Mouse (Mus musculus): Measurements from ENCODE around the gene Arl6ip1.

The Arl6ip1 gene

DNA sequence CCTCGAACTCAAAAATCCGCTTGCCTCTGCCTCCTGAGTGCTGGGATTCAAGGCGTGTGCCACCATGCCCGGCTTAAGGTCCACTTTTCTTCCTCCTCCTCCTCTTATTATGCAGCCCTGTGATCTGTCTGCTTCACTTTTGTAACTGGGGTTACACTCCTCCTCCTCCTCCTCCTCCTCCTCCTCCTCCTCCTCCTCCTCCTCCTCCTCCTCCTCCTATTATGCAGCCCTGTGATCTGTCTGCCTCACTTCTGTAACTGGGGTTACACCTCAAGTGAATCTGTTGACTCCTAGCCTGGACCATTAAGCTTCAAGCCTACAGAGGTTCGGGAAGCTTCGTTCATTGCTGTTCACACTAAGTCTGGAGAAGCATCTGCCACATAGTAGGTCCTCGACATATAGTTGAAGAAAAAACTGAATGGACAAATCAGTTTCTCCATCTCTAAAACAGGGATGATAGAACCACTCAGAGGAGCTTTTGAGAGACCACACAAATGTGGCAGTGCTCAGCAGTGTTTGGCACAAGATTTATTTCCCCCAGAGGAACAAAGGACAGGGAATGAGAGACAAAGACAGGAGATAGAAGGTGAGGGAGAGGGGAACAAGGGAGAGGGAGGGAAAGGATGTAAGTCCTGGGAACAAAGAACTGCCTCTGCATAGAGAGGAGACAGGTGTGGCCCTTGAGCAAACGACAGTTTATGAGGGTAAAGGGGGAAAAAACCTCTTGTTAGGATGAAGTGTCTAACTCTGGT, 12.5 kb downstream of the Arl6ip1 start:
- DNase-seq (ENCODE audit: low read depth, low spot score), result no peak

DNA sequence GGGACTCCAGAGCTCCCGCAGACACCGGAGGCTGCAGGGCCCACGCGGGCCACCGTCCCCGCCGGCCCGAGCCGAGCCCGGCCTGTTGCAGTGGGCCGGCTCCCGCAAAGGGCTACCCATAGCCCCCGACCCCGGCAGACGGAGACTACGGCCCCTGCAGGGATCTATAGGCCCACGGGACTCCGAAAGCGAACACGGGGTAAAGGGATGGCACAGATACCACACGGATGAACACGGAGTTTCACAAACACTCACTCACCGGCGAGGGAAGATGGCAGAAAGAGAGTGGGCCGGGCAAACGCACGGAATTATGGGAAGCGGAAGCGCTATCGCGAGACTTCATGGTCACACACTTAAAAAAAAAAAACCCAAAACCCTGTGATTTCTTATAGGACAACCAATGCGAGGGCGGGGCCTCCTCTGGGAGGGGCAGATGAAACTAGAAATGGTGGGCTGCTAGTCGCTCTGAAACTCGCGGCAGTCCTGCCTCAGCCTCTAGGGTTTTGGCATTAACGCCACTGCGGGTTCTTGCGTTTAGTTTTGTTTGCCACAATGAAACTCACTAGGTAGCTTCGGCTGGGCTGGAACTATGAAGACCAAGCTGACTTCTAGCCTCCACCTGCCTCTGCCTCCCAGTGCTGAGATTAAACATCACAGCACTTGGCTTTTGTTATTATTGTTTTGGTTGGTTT, 13.4 kb downstream of the Arl6ip1 start, which contains the start of gene Rps15a:
TSS of gene Rps15a (minus strand) at position 312 of the 692 bp plus-strand sequence.
- DNase-seq (ENCODE audit: low read depth, low spot score), result peak; percentile 92

DNA sequence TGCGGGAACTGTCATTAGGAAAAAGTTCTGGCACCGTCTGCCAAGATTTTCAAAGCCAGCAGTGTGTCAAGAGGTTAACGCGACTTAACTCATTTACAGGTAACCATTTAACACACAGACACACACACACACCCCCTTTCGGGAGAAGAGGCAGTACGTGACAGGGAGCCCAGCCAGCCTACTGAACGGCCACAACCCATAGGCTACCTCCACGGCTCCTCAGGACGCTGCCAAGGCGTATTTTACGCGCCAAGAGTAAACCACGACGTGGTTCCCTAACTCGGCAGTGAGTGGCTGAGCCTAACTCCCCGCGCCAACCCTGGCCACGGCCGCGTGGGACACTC, 14.0 kb downstream of the Arl6ip1 start:
- no peak for DNase-seq (ENCODE audit: low read depth, low spot score)

DNA sequence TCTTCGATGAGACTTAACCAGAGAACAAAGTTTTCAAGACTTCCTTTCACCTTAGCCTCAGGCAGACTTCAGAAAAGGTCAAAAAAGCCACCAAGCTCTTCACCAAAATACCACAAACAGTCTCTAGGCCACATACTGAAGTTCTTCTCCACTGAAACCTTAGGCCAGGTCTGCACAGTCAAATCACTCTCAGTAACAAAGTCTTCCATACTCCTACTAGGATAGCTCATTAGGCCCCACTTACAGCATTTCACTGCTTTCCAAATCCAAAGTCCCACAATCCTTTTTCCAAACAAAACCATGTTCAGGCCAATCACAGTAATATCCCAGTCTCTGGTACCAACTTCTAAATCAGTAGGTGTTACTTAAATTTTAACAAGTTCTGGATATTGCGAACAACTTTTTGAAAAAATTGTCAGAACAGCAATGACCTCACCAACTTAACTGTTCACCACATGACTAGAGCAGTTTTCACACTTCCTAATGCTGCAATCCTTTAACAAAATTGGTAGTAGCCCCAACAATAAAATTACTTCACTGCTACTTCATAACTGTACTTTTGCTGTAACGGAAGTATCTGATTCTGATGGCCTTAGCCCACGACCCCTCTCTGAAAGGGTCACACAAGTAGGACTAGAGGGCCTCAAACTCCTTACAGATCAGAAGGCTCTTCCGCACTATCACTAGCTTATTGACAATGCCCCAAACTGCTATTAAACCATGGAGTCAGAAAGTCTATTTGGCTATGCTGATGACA, 15.7 kb downstream of the Arl6ip1 start:
- no peak for DNase-seq (ENCODE audit: low read depth, low spot score)

DNA sequence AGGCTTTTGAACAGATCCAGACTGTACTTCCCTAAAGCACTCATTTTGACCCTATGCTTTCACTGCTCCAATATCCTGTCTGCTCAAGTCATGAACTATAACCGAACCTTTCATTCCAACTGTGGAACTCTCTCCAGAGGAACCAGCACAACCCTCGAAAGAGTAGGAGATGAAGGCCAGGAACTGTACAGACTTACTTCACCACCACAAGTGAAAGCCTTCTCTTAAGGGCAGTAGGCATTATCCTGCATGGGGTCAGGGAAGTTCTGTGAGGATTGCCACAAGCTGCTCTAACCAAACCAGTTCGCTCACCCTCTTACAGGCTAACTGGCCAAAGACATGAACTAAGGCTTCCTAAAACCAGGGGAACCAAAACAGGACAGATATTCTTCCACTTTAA, 18.3 kb downstream of the Arl6ip1 start:
- DNase-seq (ENCODE audit: low read depth, low spot score), result no peak

DNA sequence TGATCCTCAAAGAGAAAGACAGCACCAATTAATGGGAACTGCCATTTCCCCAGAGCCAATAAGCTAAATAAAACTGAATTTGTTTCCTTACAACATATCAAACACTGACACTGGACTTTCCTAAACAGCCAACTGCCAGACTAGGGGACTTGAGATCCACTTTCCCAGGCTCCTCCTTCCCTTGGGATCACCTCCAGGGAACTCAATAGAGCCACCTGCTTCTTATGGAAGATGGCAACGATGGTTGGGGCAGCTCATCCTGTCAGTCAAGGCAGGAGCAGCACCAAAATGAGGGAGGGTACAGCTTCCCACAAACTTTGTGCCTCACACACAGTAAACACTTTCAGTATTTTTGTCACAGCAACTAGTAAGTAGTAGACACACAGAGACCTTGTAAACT, 21.8 kb downstream of the Arl6ip1 start:
- no peak for DNase-seq (ENCODE audit: low read depth, low spot score)

DNA sequence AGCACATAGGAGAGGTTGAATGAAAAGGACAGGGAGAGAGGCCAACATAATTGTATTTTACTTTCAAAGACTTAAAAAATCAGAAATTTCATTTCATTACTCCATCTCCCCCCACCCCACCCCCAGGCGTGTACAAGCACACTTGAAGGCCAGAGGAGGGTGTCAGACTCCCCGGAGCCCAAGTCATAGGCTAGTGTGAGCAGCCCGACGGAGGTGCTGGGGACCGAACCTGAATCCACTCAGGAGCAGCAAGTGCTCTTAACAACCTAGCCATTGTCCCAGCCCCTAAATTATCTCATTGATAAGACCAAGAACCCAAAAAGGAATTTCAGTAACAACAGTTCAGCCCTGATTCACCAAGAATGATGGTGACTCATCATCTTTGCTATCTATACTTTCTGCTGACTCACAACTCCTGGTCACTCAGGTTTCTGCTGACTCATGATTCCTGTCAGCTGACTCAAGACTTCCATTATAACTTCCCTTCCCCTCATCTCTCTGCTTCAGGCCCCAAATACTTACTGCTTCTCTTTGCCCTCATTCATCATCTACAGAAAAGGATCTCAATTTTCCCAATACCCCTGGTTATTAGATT, 24.9 kb downstream of the Arl6ip1 start:
- no peak for DNase-seq (ENCODE audit: low read depth, low spot score)

DNA sequence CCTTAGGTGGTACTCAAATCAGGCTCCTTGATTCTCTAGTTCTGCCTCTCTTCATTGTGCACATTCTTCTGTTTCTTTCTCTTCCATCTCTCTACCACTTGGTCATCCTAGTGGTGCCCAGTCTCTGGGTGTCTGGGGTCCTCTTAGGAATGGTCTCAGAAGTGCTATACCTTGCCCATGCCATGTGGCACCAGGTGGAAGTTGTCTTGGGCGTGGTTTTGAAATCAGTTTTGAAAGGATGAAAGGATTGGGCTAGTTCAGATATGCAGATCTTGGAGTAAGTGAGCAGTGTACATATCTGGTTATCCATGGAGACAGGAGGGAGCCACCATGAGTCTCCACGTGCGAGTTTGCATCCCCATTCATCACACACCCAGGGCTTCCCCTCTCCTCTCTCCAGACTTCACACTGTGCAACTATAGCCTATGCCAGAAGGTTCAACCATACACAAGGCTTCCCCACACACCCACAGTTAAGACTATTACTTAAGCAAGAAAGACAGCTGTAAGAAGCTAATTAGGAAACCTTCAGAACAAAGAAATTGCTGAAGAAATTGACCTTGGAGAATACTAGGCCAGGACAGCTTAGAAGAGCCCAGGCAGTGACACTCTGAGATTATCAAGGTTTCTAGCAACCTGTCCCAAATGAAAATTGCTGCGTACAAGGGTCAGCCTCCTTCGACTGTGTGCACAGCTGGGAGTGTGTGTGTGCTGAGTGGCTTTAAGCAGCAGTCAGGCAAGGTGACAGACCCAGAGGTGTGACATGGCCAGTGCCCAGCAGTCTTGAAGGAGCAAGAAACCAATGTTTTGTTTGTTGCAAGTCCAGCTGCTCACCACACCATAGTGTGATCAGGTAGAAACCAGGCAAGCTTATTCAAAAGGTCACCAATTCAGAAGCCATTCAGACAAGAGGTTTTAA, 25.7 kb downstream of the Arl6ip1 start:
- no peak for DNase-seq (ENCODE audit: low read depth, low spot score)

DNA sequence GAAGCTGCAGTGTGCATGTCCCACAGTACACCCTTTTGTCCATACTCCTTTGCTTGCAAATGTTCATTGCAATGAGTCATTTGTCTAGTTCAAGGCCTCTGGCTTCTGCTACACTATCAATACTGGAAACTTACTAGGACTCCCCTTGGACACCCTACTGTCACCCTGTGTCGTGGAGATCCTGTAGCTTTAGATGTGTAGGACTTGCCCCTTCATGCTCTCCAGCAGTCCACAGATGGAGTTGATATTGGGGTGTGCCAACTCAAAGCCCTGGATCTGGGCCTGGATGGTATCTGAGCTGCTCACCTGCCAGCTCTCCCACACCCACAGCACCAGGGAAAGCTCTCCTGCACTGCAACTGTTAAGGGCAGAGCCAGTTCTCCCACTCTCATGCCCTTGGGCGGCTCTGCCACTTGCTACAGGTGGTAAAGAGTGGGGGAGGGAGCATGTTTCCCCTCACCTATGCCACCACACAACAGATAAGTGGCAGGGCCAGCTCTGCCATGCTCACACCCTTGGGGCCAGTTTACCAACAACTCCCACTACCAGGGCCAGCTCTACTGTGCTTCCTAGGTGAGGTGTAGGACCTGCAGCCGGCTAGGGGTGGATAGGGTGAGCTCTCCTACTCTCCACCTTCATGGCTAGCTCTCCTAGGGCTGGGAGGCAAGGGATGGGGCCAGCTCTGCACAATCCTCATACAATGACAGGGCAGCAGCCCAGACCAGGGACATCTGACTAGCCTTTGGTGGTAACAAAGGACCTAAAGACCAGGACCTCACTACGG, 26.6 kb downstream of the Arl6ip1 start:
- DNase-seq (ENCODE audit: low read depth, low spot score), result no peak

DNA sequence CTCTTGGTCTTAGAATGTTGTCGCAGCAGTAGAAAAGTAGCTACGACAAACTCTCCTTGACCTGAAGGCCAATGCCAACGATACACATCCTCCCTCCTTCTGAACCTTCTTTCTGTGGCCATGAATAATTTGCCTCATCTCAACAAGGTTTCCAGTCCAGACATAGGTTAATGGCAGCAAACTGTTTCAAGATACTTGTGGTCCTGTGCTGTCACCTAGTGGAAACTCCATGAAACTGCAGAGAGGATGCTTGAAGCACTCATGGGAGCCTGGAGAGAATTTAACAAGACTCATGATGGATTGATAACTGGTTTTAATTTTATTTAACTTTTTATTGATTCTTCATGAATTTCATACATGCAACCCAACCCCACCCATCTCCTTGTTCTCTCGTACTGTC, 27.2 kb downstream of the Arl6ip1 start:
- peak; percentile 62 for DNase-seq (ENCODE audit: low read depth, low spot score)

DNA sequence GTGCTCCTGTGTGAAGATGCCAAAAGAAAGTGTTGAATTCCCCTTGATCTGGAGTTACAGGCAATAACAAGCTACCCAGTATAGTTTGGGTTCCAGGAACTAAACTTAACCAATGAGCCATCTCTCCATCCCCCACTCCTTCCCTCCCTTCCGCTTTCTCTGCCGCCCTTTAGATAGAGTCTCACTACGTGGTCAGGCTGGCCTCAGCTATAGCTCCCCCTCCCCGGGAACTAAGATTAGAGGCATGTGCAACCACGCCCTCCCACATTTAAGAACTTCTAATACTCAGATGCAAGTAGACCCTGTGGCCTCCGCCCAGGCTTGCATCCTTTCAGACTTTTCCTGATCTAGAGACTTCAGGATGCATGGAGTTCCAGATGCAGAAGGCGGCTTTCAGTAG, 31.8 kb downstream of the Arl6ip1 start:
- no peak for DNase-seq (ENCODE audit: low read depth, low spot score)

DNA sequence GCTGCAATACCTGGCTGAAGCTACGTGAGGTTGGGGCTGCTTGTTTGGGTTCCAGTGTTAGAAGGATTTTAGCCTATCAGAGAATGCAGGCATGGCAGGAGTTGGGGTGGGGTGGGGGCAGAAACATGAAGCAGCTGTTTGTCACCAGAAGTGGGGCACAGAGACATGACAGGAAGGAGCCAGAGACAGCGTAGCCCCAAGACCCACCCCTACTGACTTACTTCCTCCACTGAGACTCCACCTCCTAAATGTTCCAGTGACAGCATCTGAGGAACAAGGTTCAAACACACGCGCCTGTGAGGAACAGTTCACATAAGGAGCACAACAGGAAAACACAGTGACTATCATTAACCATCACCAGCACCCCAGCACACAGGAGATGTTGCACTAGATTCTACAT, 49.5 kb downstream of the Arl6ip1 start:
- DNase-seq (ENCODE audit: low read depth, low spot score), result no peak

DNA sequence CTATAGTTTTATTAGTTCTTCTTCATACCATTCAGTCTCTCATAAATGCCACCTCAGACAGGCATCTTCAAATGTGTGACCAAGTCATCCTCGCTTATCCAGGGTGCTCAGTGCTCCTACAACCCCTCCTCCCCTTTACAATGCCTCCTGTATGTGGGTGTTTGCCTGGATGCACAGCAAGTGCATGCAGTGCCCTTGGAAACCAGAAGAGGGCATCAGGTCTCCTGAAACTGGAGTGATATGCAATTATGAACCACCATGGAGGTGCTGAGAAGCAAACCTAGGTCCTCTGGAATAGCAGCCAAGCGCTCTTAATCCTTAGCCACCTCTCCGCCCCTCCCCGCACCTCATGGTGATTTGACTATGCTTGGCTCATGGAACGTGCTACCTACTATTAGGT, 50.4 kb downstream of the Arl6ip1 start:
- DNase-seq (ENCODE audit: low read depth, low spot score), result no peak

Data from embryo, embryonic 11.5 days (tissue).